Mouse (Mus musculus) splenic B cell, adult 2 months (primary cell): ENCODE results near the gene Lrba.

Source experiments
- DNase-seq: peaks from one replicate; pipeline ENCODE4 v3.0.0-alpha.2; 2011; ENCODE audit warnings: low read depth, low spot score
- H3K27me3 ChIP-seq: 2 replicates; pipeline ENCODE4 v1.6.1; 2012; ENCODE audit warnings: mild to moderate bottlenecking, low read length, moderate library complexity, mixed read lengths; ENCODE audit not compliant: control insufficient read depth, poor library complexity, insufficient read depth, severe bottlenecking
- H3K36me3 ChIP-seq: 2 replicates; pipeline ENCODE4 v1.6.1; 2012; ENCODE audit warnings: mild to moderate bottlenecking, low read length, moderate library complexity, mixed read lengths; ENCODE audit not compliant: control insufficient read depth, poor library complexity, insufficient read depth, severe bottlenecking

Lrba gene

GRCm38 (mm10) chr3:86602284-86602683, 377.8 kb downstream of the Lrba start:
- Histone ChIP-seq H3K27me3 (no peaks in the 10 kb centered on the region), H3K36me3 (no peaks in the 10 kb centered on the region)
- DNase-seq: no peak

- Histone ChIP-seq H3K27me3 (no peaks in the 10 kb centered on the region), H3K36me3 (no peaks in the 10 kb centered on the region)
- no peak for DNase-seq
These were observed 381.3 kb downstream of the Lrba start for GRCm38 (mm10) chr3:86605775-86606174.

- DNase-seq: no peak
- no peaks in the 10 kb centered on the region for H3K27me3 ChIP-seq
- no peaks in the 10 kb centered on the region for H3K36me3 ChIP-seq
These were observed 402.7 kb downstream of the Lrba start for GRCm38 (mm10) chr3:86627008-86627743.

- no peaks in the 10 kb centered on the region for H3K27me3 ChIP-seq
- no peaks in the 10 kb centered on the region for H3K36me3 ChIP-seq
- no peak for DNase-seq
These were observed 404.9 kb downstream of the Lrba start for GRCm38 (mm10) chr3:86629379-86629778.

- H3K36me3 ChIP-seq: no peaks in the 10 kb centered on the region
These were observed 411.0 kb downstream of the Lrba start for GRCm38 (mm10) chr3:86635464-86635863.

GRCm38 (mm10) chr3:86635940-86636339, 411.5 kb downstream of the Lrba start:
- Histone ChIP-seq H3K27me3 (no peaks in the 10 kb centered on the region), H3K36me3 (no peaks in the 10 kb centered on the region)
- DNase-seq: peak; percentile 21

More at GRCm38 (mm10) chr3:86635464-86635863, 411.0 kb downstream of the Lrba start:
- no peaks in the 10 kb centered on the region for H3K27me3 ChIP-seq
- DNase-seq: no peak

GRCm38 (mm10) chr3:86638552-86639348, 414.3 kb downstream of the Lrba start:
- no peak for DNase-seq
- H3K27me3 ChIP-seq: no peaks in the 10 kb centered on the region

GRCm38 (mm10) chr3:86641393-86641792, 416.9 kb downstream of the Lrba start:
- no peak for DNase-seq
- Histone ChIP-seq H3K36me3 (no peaks in the 10 kb centered on the region), H3K27me3 (no peaks in the 10 kb centered on the region)

More at GRCm38 (mm10) chr3:86638552-86639348, 414.3 kb downstream of the Lrba start:
- no peaks in the 10 kb centered on the region for H3K36me3 ChIP-seq

GRCm38 (mm10) chr3:86641796-86642195, 417.3 kb downstream of the Lrba start:
- DNase-seq: no peak
- no peaks in the 10 kb centered on the region for H3K27me3 ChIP-seq

GRCm38 (mm10) chr3:86646771-86647170, 422.3 kb downstream of the Lrba start:
- H3K27me3 ChIP-seq: no peaks in the 10 kb centered on the region
- no peaks in the 10 kb centered on the region for H3K36me3 ChIP-seq
- DNase-seq: no peak

More at GRCm38 (mm10) chr3:86641796-86642195, 417.3 kb downstream of the Lrba start:
- no peaks in the 10 kb centered on the region for H3K36me3 ChIP-seq

GRCm38 (mm10) chr3:86651006-86651405, 426.5 kb downstream of the Lrba start:
- no peak for DNase-seq
- H3K36me3 ChIP-seq: no peaks in the 10 kb centered on the region
- H3K27me3 ChIP-seq: no peaks in the 10 kb centered on the region

GRCm38 (mm10) chr3:86659326-86659725, 434.8 kb downstream of the Lrba start:
- DNase-seq: no peak
- Histone ChIP-seq H3K36me3 (no peaks in the 10 kb centered on the region), H3K27me3 (no peaks in the 10 kb centered on the region)

- Histone ChIP-seq H3K27me3 (no peaks in the 10 kb centered on the region), H3K36me3 (no peaks in the 10 kb centered on the region)
- no peak for DNase-seq
These were observed 439.9 kb downstream of the Lrba start for GRCm38 (mm10) chr3:86664399-86664798.

- Histone ChIP-seq H3K27me3 (no peaks in the 10 kb centered on the region), H3K36me3 (no peaks in the 10 kb centered on the region)
- no peak for DNase-seq
These were observed 443.7 kb downstream of the Lrba start for GRCm38 (mm10) chr3:86668146-86668545.

GRCm38 (mm10) chr3:86677573-86678155, 453.2 kb downstream of the Lrba start:
- no peaks in the 10 kb centered on the region for H3K36me3 ChIP-seq
- peak; percentile 57 for DNase-seq
- no peaks in the 10 kb centered on the region for H3K27me3 ChIP-seq
